Mouse (Mus musculus) stomach, postnatal 0 days (tissue): ENCODE results near the gene Arhgap10.

Source experiments
- CTCF ChIP-seq: IDR thresholded peaks from 2 replicates; pipeline ENCODE4 v1.5.1; 2016; ENCODE audit warnings: antibody characterized with exemption, low read depth, mild to moderate bottlenecking, moderate library complexity
- EP300 ChIP-seq: optimal IDR thresholded peaks from 2 replicates; pipeline ENCODE3; 2016; ENCODE audit warnings: antibody characterized with exemption

GRCm38 (mm10) chr8:77408527-77409215 is 109.1 kb downstream of the Arhgap10 start:
- TF ChIP-seq EP300, result no peak
- no peak for TF ChIP-seq CTCF
